Mouse (Mus musculus): ENCODE measurements around the gene Nedd8. TPM values are rescaled to one million over a fixed set of nuclear protein-coding genes. Genes with fewer than 3 reads are reported as not detected.

Gene Nedd8
- total RNA-seq, 2 experiments from 2014 or later: 66.5 to 89.5 TPM

- peak; percentile 45 for ATAC-seq (replicated peaks; ENCODE audit: low FRiP score, poor library complexity, severe bottlenecking)
These were observed 53.3 kb downstream of the Nedd8 start for GRCm38 (mm10) chr14:55618486-55619195.

GRCm38 (mm10) chr14:55617822-55618221 is 54.1 kb downstream of the Nedd8 start, which contains the start of gene Rec8:
Gene Rec8, plus strand, starts transcription at chr14:55618037.
- peak; percentile 77 for ATAC-seq (replicated peaks; ENCODE audit: low FRiP score, poor library complexity, severe bottlenecking)

DNA sequence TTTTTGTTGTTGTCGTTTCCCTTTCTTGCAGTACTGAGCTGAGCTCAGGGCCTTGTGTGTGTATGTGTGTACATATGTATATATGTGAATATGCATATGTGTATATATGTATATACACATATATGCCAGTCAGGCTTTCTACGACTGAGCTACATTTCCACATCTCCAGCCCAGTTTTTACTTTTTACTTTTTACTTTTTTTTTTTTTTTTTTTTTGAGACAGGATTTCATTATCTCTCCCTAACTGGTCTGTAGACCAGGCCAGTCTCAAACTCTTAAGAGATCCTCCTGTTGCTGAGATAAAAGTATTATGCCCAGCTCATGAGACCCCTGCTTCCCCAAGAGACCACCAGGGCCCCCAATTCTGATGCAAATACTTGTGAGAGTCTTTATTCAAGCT is 55.1 kb downstream of the Nedd8 start:
- no peak for ATAC-seq (replicated peaks; ENCODE audit: low FRiP score, poor library complexity, severe bottlenecking)

DNA sequence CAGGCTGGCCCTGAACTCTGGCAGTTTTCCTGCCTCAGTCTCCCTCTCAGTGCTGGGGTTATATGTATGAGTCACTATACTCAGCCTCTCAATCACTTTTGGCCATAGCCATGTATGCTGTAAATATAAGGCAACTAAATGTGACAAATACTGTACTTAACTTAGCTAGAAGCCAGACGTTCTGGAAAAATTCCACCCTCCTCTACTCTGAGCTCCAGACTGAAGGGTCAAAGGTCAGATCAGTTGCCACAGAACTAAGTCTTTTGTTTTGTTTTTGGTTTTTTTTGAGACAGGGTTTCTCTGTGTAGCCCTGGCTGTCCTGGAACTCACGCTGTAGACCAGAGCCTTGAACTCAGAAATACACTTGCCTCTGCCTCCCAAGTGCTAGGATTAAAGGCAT is 56.0 kb downstream of the Nedd8 start:
- no peak for ATAC-seq (replicated peaks; ENCODE audit: low FRiP score, poor library complexity, severe bottlenecking)

- ATAC-seq (replicated peaks; ENCODE audit: low FRiP score, poor library complexity, severe bottlenecking): peak; percentile 26; the same call in 1 of the 2 replicates
These were observed 57.3 kb downstream of the Nedd8 start for GRCm38 (mm10) chr14:55614565-55615178.

DNA sequence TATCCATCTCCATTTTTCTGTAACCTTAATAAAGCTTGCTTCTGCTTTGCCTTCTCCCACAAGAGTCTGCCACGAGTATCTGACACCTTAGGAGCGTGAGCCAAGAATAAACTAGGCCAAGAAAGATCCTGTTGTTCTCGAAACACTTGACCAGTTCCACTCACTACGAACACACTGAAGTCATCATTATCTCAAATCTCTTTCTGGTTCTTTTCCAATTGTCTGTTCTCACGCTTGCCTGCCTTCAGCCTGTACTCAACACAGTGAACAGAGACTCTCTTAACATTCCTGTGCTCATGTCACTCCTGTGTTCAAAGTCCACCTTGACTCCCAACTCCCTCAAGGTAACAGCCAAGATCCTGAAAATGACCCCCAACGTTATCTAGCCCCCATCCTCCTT is 58.6 kb downstream of the Nedd8 start:
- no peak for ATAC-seq (replicated peaks; ENCODE audit: low FRiP score, poor library complexity, severe bottlenecking)

Other genes starting within 250 kb of the Nedd8 start
Only the 30 nearest of the 35 such genes appear.
- not detected in 2 replicates for gene Carmil3, start 181.5 kb downstream of the Nedd8 start, total RNA-seq (2015; ENCODE audit: low replicate concordance)
- gene Carmil3, start 181.5 kb downstream of the Nedd8 start, total RNA-seq (2017; ENCODE audit: low replicate concordance): not detected in 2 replicates
- not detected in 2 replicates for gene Cpne6, start 161.7 kb downstream of the Nedd8 start, total RNA-seq (2015; ENCODE audit: low replicate concordance)
- gene Cpne6, start 161.7 kb downstream of the Nedd8 start, total RNA-seq (2017; ENCODE audit: low replicate concordance): not detected in 2 replicates
- gene Nrl, start 147.1 kb downstream of the Nedd8 start, total RNA-seq (2015; ENCODE audit: low replicate concordance): 0.19 and 0.42 TPM in 2 replicates
- 0.42 TPM in 1 of 2 replicates, not detected in the other for gene Nrl, start 147.1 kb downstream of the Nedd8 start, total RNA-seq (2017; ENCODE audit: low replicate concordance)
- 20.4 and 28.6 TPM in 2 replicates for gene Pck2, start 131.9 kb downstream of the Nedd8 start, total RNA-seq (2015; ENCODE audit: low replicate concordance)
- gene Pck2, start 131.9 kb downstream of the Nedd8 start, total RNA-seq (2017; ENCODE audit: low replicate concordance): 60.3 and 66.5 TPM in 2 replicates
- gene Dcaf11, start 112.1 kb downstream of the Nedd8 start, total RNA-seq (2015; ENCODE audit: low replicate concordance): 18.2 and 21.9 TPM in 2 replicates
- gene Dcaf11, start 112.1 kb downstream of the Nedd8 start, total RNA-seq (2017; ENCODE audit: low replicate concordance): 46.2 and 54.9 TPM in 2 replicates
- gene A730061H03Rik, start 111.7 kb downstream of the Nedd8 start, total RNA-seq (2015; ENCODE audit: low replicate concordance): not detected in 2 replicates
- gene A730061H03Rik, start 111.7 kb downstream of the Nedd8 start, total RNA-seq (2017; ENCODE audit: low replicate concordance): 4.8 TPM in 1 of 2 replicates, not detected in the other
- not detected in 2 replicates for gene Fitm1, start 96.5 kb downstream of the Nedd8 start, total RNA-seq (2015; ENCODE audit: low replicate concordance)
- not detected in 2 replicates for gene Fitm1, start 96.5 kb downstream of the Nedd8 start, total RNA-seq (2017; ENCODE audit: low replicate concordance)
- 271 and 301 TPM in 2 replicates for gene Psme1, start 94.0 kb downstream of the Nedd8 start, total RNA-seq (2015; ENCODE audit: low replicate concordance)
- 107 and 147 TPM in 2 replicates for gene Psme1, start 94.0 kb downstream of the Nedd8 start, total RNA-seq (2017; ENCODE audit: low replicate concordance)
- gene Emc9, start 86.8 kb downstream of the Nedd8 start, total RNA-seq (2015; ENCODE audit: low replicate concordance): 10.9 TPM in 1 of 2 replicates, not detected in the other
- 2.6 and 3.6 TPM in 2 replicates for gene Emc9, start 86.8 kb downstream of the Nedd8 start, total RNA-seq (2017; ENCODE audit: low replicate concordance)
- 74.0 and 102 TPM in 2 replicates for gene Psme2, start 81.0 kb downstream of the Nedd8 start, total RNA-seq (2015; ENCODE audit: low replicate concordance)
- gene Psme2, start 81.0 kb downstream of the Nedd8 start, total RNA-seq (2017; ENCODE audit: low replicate concordance): 83.1 and 86.1 TPM in 2 replicates
- gene Rnf31, start 80.4 kb downstream of the Nedd8 start, total RNA-seq (2015; ENCODE audit: low replicate concordance): 6.5 and 9.4 TPM in 2 replicates
- gene Rnf31, start 80.4 kb downstream of the Nedd8 start, total RNA-seq (2017; ENCODE audit: low replicate concordance): 7.1 and 8.9 TPM in 2 replicates
- 65.1 and 69.8 TPM in 2 replicates for gene Irf9, start 68.6 kb downstream of the Nedd8 start, total RNA-seq (2015; ENCODE audit: low replicate concordance)
- gene Irf9, start 68.6 kb downstream of the Nedd8 start, total RNA-seq (2017; ENCODE audit: low replicate concordance): 104 and 106 TPM in 2 replicates
- 1.7 TPM in 1 of 2 replicates, not detected in the other for gene Rec8, start 54.1 kb downstream of the Nedd8 start, total RNA-seq (2015; ENCODE audit: low replicate concordance)
- gene Rec8, start 54.1 kb downstream of the Nedd8 start, total RNA-seq (2017; ENCODE audit: low replicate concordance): 0.84 and 2.2 TPM in 2 replicates
- gene Ipo4, start 36.2 kb downstream of the Nedd8 start, total RNA-seq (2015; ENCODE audit: low replicate concordance): 3.7 and 29.7 TPM in 2 replicates
- gene Ipo4, start 36.2 kb downstream of the Nedd8 start, total RNA-seq (2017; ENCODE audit: low replicate concordance): 7.0 and 13.8 TPM in 2 replicates
- gene Gm49378, start 34.2 kb downstream of the Nedd8 start, total RNA-seq (2015; ENCODE audit: low replicate concordance): 0.96 and 5.4 TPM in 2 replicates
- gene Gm49378, start 34.2 kb downstream of the Nedd8 start, total RNA-seq (2017; ENCODE audit: low replicate concordance): 5.4 TPM in 1 of 2 replicates, not detected in the other
- 9.6 and 14.2 TPM in 2 replicates for gene Tm9sf1, start 28.3 kb downstream of the Nedd8 start, total RNA-seq (2015; ENCODE audit: low replicate concordance)
- 12.0 and 20.5 TPM in 2 replicates for gene Tm9sf1, start 28.3 kb downstream of the Nedd8 start, total RNA-seq (2017; ENCODE audit: low replicate concordance)
- 0.84 TPM in 1 of 2 replicates, not detected in the other for gene Tssk4, start 21.9 kb downstream of the Nedd8 start, total RNA-seq (2015; ENCODE audit: low replicate concordance)
- 0.28 and 0.68 TPM in 2 replicates for gene Tssk4, start 21.9 kb downstream of the Nedd8 start, total RNA-seq (2017; ENCODE audit: low replicate concordance)
- gene Mdp1, start 11.6 kb downstream of the Nedd8 start, total RNA-seq (2015; ENCODE audit: low replicate concordance): 4.6 and 10.4 TPM in 2 replicates
- 7.1 and 8.4 TPM in 2 replicates for gene Mdp1, start 11.6 kb downstream of the Nedd8 start, total RNA-seq (2017; ENCODE audit: low replicate concordance)
- 1.5 and 2.7 TPM in 2 replicates for gene Gmpr2, start 183 bp downstream of the Nedd8 start, total RNA-seq (2015; ENCODE audit: low replicate concordance)
- 6.9 and 8.5 TPM in 2 replicates for gene Gmpr2, start 183 bp downstream of the Nedd8 start, total RNA-seq (2017; ENCODE audit: low replicate concordance)
- gene Tinf2, start 9.7 kb upstream of the Nedd8 start, total RNA-seq (2015; ENCODE audit: low replicate concordance): 7.7 and 10.2 TPM in 2 replicates
- gene Tinf2, start 9.7 kb upstream of the Nedd8 start, total RNA-seq (2017; ENCODE audit: low replicate concordance): 12.9 and 13.1 TPM in 2 replicates
- 0.96 TPM in 1 of 2 replicates, not detected in the other for gene Tgm1, start 41.8 kb upstream of the Nedd8 start, total RNA-seq (2015; ENCODE audit: low replicate concordance)
- gene Tgm1, start 41.8 kb upstream of the Nedd8 start, total RNA-seq (2017; ENCODE audit: low replicate concordance): 0.14 and 0.85 TPM in 2 replicates
- gene Rabggta, start 50.1 kb upstream of the Nedd8 start, total RNA-seq (2015; ENCODE audit: low replicate concordance): 2.3 and 5.4 TPM in 2 replicates
- gene Rabggta, start 50.1 kb upstream of the Nedd8 start, total RNA-seq (2017; ENCODE audit: low replicate concordance): 2.1 and 2.2 TPM in 2 replicates
- gene Dhrs1, start 73.6 kb upstream of the Nedd8 start, total RNA-seq (2015; ENCODE audit: low replicate concordance): 22.4 and 27.1 TPM in 2 replicates
- 3.9 and 14.9 TPM in 2 replicates for gene Dhrs1, start 73.6 kb upstream of the Nedd8 start, total RNA-seq (2017; ENCODE audit: low replicate concordance)
- 6.5 and 11.3 TPM in 2 replicates for gene Nop9, start 73.6 kb upstream of the Nedd8 start, total RNA-seq (2015; ENCODE audit: low replicate concordance)
- 3.7 and 3.9 TPM in 2 replicates for gene Nop9, start 73.6 kb upstream of the Nedd8 start, total RNA-seq (2017; ENCODE audit: low replicate concordance)
- gene Cideb, start 86.3 kb upstream of the Nedd8 start, total RNA-seq (2015; ENCODE audit: low replicate concordance): 2.1 TPM in 1 of 2 replicates, not detected in the other
- 0.94 TPM in 1 of 2 replicates, not detected in the other for gene Cideb, start 86.3 kb upstream of the Nedd8 start, total RNA-seq (2017; ENCODE audit: low replicate concordance)
- not detected in 2 replicates for gene Ltb4r2, start 89.3 kb upstream of the Nedd8 start, total RNA-seq (2015; ENCODE audit: low replicate concordance)
- gene Ltb4r2, start 89.3 kb upstream of the Nedd8 start, total RNA-seq (2017; ENCODE audit: low replicate concordance): 0.14 TPM in 1 of 2 replicates, not detected in the other
- 6.3 and 14.8 TPM in 2 replicates for gene Ltb4r1, start 93.8 kb upstream of the Nedd8 start, total RNA-seq (2015; ENCODE audit: low replicate concordance)
- 9.3 and 21.8 TPM in 2 replicates for gene Ltb4r1, start 93.8 kb upstream of the Nedd8 start, total RNA-seq (2017; ENCODE audit: low replicate concordance)
- gene Adcy4, start 112.0 kb upstream of the Nedd8 start, total RNA-seq (2015; ENCODE audit: low replicate concordance): not detected in 2 replicates
- not detected in 2 replicates for gene Adcy4, start 112.0 kb upstream of the Nedd8 start, total RNA-seq (2017; ENCODE audit: low replicate concordance)
- gene Ripk3, start 116.7 kb upstream of the Nedd8 start, total RNA-seq (2015; ENCODE audit: low replicate concordance): 17.1 and 22.6 TPM in 2 replicates
- gene Ripk3, start 116.7 kb upstream of the Nedd8 start, total RNA-seq (2017; ENCODE audit: low replicate concordance): 6.7 and 7.2 TPM in 2 replicates
- gene Nfatc4, start 151.0 kb upstream of the Nedd8 start, total RNA-seq (2015; ENCODE audit: low replicate concordance): not detected in 2 replicates
- gene Nfatc4, start 151.0 kb upstream of the Nedd8 start, total RNA-seq (2017; ENCODE audit: low replicate concordance): not detected in 2 replicates